Mouse (Mus musculus) regulatory T cell (primary cell): ENCODE measurements around the gene Cyp2j9.

Experiments used
- in situ Hi-C: fragments of 300-600 bp; cut with MboI, MseI; formaldehyde crosslinking; loops from one replicate; pipeline ENCODE4 v1.15.1; 2025; ENCODE audit warnings: high pct_unique_total_duplicates

The Cyp2j9 gene

DNA sequence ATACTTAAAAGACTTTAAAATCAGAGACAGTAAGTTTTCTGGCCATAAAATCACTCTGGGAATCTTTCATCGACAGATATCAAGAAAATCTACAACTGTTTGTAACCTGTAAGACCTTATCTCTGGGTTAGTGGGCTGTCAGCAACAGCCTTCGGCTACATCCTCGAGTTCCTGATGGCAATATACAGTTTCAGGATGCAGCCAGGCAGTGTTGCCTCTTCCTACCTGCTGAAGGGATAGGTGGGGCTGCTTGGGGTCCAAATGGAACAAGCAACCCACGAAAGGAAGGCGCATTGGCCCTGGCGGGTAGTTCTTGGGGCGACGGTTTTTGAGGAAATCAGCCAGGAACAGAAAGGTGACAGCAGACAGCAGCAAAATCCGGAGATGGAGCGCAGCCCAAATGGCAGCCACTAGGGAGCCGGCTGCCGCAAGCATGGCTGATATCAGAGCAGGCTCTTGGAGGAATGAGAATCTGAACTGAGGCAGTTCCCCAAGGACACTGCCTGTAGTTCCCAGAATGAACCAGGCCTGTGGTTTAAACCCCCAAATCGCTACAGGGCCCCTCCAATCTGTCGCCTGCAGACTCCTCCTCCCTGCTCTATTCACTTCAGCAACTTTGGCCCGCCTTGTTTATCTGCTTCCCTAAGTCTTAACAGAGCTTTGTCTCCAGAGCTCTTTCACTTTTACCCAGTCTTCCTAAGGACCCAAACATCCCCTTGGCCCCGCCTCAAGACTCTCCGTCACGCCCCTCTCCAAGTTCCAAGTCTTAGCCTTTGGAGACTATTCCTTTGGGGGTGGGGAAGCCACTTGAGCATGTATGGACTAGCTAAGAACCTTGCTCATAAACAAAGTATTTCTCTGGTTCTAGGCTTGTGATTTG is at the start of gene Cyp2j9:
Cyp2j9 (minus strand) TSS at position 668 of the 880 bp plus-strand sequence.
- in situ Hi-C loops, result loop anchor here (25.0 kb wide), 1 partner anchor 1696 kb away; no protein-coding TSS in a partner anchor

DNA sequence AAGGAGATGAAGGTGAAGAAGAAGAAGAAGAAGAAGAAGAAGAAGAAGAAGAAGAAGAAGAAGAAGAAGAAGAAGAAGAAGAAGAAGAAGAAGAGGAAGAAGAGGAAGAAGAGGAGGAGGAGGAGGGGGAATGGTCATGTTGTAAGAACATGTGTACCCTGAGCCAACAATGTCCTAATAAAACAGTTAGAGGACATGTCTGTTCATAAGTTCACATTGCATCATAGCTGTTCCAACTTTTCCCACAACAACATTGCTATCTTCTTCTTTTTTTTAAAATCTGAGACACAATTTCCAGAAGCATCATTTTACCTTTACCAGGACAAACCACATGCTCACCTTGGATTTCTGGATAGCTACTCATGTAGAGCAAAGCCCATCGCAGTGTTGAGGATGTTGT is 44.1 kb upstream of the Cyp2j9 start:
- in situ Hi-C loops, result no loop called here

DNA sequence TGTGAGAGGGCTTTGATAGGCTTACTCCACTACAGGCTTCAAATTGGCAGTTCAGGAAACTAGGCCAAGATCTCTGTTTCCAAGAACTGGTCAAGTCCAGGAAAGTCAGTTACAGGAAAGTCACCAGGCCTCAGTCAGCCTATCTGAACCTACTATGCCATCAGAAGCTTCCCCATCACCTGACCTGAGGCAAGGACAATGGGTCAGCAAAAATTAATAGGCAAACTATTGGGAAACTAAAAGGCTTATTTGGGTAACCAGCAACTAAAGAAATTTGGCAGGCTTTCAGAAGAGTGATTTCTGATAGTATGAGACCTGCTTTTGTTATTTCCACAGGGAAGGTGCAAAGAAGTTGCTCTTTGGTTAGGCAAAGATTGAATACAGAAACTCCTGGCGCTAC is 31.1 kb upstream of the Cyp2j9 start:
- in situ Hi-C loops, result no loop called here

DNA sequence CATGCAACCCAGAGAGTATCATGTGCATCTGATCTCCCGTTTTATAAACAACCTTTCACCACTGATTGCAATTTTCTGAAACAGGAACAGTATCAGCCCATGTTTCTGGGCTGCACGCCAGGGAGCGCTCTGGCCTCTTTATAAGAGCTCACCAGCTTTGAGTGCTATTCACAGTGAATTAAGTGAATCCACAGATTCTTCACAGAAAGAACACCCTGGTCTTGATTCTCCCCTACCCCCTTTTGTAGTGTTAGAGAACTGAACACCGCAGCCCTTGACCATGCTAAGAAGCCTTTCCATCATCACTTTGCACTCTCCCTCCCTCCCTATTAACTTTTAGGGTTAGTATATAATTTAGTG is 393 bp upstream of the Cyp2j9 start:
- in situ Hi-C loops, result loop anchor here (25.0 kb wide), 1 partner anchor 1696 kb away; no protein-coding TSS in a partner anchor

DNA sequence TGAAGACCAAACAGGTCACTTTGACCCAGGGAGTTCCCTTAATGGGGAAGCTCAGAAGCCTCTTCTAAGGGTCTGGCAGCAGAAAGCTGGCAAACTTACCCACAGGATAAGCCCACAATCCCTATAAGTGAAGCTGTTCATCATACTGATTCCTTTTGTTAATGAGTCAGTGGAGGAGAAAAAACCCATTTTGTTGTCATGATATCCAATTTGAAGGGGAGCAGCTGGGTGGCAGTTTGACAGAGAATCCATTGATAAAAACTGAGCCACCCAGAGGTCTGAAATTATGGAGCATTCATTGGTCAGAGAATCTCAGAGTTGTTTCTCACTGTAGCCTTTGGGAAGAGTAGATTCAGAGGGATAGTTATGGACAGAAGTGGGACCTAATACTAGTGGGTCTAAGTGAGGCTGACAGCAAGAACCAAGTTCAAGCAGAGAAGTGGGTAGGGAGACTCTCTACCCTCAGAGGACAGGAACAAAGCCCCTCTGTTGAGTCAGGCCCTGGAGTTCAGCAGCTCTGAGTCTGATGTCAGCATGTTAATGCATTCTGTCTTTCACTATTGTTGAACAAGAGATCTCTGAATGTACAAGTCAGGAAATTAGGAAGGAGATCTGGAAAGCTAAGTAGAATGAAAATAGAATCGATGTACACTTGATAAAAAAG is 9.8 kb downstream of the Cyp2j9 start:
- in situ Hi-C loops, result loop anchor here (25.0 kb wide), 1 partner anchor 1706 kb away; no protein-coding TSS in a partner anchor

DNA sequence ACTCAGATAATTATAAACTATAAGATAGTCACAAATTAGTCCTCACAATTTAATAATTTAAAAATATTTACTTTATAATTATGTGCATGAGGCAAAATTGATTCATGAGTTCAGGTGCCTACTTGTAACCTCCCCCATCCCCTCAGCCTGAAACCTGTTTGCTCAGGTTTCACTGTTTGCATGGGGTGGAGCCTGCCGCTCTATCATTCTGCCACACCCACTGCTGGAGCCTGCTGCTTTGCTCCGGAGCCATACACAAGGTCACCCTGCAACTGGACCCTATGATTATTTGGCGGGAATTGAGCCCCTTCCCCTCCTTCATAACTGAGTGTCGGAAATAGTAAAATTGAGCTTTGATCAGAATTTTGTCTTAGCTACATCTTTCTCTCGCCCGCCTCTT is 11.0 kb downstream of the Cyp2j9 start:
- in situ Hi-C loops, result loop anchor here (25.0 kb wide), 1 partner anchor 1707 kb away; no protein-coding TSS in a partner anchor

DNA sequence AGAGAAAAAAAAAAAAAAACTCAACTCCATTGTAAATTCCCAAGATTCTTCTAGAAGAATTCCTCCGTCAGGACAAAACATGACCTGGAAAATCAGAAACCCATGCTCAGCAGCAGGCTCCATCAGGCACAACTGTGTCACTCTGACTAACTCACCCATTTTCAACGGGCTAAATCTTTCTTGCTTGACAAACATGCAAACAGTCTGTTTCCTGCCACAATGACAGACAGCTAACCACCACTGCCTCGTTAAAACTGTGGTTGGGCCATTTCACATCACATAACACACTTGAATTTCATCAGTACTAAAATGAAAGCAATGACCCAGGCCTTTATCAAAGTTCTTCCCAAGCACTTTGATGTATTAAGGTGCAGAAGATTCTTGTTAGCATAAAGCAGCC is 21.9 kb downstream of the Cyp2j9 start:
- in situ Hi-C loops, result no loop called here

DNA sequence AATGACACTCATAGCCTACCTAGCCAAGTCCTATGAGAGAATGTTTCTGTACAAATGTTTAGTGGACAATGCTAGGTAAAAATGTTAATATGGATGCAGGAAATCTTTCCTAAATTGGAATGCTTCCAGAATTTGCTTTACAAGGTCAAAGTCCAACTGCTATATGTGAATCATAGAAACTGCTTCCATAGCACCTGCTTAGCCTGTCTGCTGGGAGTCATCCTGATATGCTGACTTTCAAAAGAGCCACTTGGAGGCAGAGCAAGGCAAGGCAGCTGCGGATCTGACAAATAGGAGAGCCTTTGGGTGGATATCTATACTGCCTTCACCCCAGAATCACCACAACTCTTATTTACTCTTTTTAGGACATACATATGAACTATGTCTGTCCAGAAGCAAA is 23.4 kb downstream of the Cyp2j9 start:
- in situ Hi-C loops, result no loop called here

DNA sequence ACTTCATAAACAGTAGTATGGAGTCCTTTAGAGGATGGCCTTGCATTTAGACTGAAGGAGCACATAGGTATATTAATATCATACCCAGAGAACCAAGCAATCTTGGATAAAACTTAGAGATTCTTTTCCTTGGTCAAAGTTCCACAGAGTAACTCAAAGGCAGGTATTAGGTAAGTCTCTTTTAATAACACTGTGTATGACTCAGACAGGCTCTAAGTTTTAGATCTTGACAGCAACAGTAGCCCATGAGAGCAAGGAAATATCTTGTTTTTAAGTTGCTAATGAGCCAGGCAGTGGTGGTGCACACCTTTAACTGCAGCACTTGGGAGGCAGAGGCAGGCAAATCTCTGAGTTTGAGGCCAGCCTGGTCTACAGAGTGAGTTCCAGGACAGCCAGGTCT is 25.6 kb downstream of the Cyp2j9 start:
- in situ Hi-C loops, result no loop called here

DNA sequence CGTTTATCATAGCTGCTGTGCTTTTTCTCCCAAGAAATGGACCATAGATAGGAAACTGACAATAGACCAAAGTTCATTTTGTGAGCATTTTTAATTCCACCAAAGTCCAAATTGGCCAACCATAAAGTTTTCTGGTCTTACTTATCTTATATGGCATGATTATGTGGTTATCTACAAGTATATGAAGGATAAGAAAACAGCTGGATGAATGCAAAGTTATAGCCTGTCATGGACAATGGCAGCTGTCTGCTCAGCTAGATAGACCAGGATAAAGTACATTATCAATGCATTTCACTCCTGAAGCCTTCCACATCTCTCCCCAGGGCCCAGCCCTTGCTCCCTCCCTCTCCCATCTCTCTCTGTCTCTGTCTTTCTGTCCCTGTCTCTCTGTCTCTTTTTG is 30.9 kb downstream of the Cyp2j9 start:
- in situ Hi-C loops, result no loop called here

DNA sequence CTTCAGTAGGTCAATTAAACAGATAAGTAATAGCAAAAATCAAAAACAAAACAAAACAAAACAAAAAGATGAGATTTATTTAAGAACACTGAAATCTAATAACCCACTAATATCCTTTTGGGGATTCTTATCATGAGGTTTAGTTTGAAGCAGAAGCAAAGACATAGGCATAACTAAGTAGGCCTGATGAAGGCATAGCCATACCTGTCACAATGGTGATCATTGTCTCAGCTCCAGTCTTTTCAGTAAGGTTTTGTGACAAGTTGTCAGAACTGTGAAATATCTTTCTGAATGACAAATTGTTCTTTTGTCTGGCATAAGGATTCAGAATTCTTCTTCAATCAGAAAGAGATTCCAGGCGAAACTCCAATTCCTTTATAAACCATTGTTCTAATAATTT is 31.6 kb downstream of the Cyp2j9 start:
- in situ Hi-C loops, result no loop called here

DNA sequence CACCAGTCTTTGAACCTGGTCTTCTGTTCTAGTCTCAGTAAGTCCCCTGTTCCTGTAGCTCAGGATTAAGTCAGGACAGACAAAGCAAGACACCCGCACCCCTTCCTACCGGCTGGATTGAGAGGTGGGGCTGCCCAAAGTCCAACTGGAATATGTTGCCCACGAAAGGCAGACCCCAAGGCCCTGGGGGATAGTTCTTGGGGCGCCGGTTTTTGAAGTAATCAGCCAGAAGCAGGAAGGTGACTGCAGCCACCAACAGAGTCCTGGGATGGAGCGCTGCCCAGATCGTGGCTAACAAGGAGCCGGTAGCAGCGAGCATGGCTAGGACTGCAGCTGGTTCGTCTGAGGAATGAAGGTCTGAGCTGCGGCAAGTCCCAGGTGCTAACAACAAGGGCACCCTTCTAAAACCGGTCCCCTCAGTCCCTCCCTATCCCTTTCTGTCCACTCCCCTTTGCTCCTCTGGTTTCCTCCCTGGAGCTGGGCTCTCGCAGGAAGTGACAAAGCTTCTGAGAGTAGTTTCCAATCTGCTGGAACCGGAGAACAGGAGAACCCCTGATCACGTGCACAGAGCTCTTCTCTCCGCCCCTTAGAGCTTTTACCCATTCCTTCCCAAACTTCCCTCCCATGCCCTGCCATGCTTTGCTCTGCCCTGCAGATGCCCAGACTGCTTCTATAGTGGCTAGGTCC is 38.1 kb downstream of the Cyp2j9 start, which contains the start of gene Cyp2j6:
Cyp2j6 (minus strand) TSS at position 529 of the 687 bp plus-strand sequence.
- in situ Hi-C loops, result no loop called here

DNA sequence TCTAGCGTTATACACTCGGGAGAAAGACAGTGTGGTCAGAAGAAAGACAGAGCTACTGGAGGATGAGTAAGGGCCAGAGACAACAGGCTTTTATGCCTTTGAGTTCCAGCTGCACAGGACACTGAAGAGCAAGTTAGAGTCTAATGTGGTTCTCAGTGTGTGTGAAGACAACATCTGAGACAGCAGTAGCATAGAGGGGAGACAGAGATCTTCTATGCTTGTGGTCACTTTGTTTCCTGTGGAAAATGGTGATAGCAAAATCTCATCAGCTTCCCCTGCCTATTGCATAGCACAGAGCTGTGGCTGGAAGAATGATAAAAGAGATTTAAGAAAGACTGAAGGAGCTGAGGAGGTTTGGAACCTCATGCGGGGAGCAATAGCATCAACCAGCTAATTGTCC is 39.8 kb downstream of the Cyp2j9 start:
- in situ Hi-C loops, result no loop called here

DNA sequence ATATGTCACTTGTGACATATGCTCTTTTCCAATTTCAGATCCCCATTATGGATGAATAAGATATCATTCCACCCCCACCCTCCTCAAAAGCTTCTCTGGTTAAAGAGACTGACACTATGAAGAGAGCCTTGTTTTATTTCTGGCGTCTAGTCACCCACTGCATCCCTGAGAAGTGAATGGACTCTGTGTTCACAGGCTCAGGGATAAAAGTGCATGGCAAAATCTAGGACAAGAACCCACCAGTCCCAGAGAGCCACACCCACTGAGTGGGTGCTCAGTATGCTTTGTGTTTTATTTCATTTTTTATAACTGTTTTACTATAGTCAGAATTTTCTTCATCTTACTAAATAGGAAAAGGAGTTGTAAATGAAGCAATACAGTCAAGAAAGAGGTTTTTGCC is 45.4 kb downstream of the Cyp2j9 start:
- in situ Hi-C loops, result no loop called here

DNA sequence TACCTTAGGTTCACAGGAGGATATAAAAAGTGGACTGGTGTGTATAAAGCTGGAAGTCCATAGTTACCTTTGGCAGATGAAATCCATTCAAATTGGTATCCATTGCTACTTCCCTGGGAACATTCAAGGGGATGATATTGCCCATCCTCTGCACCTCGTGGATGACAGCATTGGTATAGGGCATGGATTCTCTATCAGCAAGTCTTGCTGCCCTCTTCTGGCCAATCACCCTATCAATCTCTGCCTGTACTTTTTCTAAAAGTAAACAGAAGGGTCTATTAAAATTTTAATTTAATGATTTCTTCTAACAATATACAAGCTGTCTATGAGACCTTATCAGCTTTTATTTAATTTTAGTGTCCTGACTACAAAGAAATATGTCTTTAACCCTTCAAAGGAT is 65.6 kb downstream of the Cyp2j9 start:
- in situ Hi-C loops, result no loop called here

DNA sequence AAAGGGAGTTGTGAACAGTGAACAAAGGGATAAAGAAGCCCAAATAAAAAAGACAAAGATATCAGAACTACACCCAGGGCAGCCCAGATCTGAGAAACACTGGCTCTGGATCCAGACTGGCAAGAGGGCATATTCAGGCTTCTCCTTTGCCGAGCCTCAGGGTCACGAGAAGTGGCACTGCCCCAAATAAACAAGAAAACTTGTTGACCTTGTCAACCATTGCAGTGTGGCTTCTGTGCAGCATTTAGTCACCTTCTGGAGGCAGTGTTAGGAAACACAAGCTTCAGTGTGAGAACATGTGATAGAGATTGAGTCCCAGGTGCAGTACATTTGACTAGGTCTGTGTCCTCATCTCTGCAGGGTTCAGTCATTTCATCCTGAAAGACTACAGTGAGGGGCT is 69.1 kb downstream of the Cyp2j9 start:
- in situ Hi-C loops, result no loop called here
